Mouse (Mus musculus) 3T3-L1 (cell line): ENCODE measurements at regions not wholly inside any gene's neighbourhood (a gene's known extent, or its start where the extent isn't known, plus 50 kb on each side); places are given as distances from the start of the nearest gene placed in this dataset.
"Not testable (repeated sequence)": the region's sequence is repeated elsewhere in the genome, so short reads cannot be mapped to it uniquely, and the experiment has no call there.

Source experiments
- DNase-seq: peaks from one replicate; pipeline ENCODE4 v3.0.0-alpha.2; 2015; ENCODE audit warnings: low read depth, low spot score

GRCm38 (mm10) chr12:25469181-25469580, 372.2 kb upstream of the Id2 start:
- no peak for DNase-seq

GRCm38 (mm10) chr12:25467789-25468188, 370.8 kb upstream of the Id2 start:
- DNase-seq, result no peak

GRCm38 (mm10) chr12:25462690-25463089, 365.8 kb upstream of the Id2 start:
- not testable (repeated sequence) for DNase-seq

- no peak for DNase-seq
Measured at GRCm38 (mm10) chr12:25455281-25455989, 358.5 kb upstream of the Id2 start.

GRCm38 (mm10) chr12:25453356-25453755, 356.4 kb upstream of the Id2 start:
- DNase-seq, result no peak

- DNase-seq, result no peak
Measured at GRCm38 (mm10) chr12:25451156-25451555, 354.2 kb upstream of the Id2 start.

GRCm38 (mm10) chr12:25444355-25444754, 347.4 kb upstream of the Id2 start:
- no peak for DNase-seq

GRCm38 (mm10) chr12:25439029-25439551, 342.1 kb upstream of the Id2 start:
- DNase-seq, result no peak

- peak; percentile 42 for DNase-seq
Measured at GRCm38 (mm10) chr12:25438217-25439028, 341.5 kb upstream of the Id2 start.

- peak; percentile 17 for DNase-seq
Measured at GRCm38 (mm10) chr12:25437556-25437955, 340.6 kb upstream of the Id2 start.

- DNase-seq, result no peak
Measured at GRCm38 (mm10) chr12:25436220-25436911, 339.4 kb upstream of the Id2 start.

- no peak for DNase-seq
Measured at GRCm38 (mm10) chr12:25432796-25433195, 335.9 kb upstream of the Id2 start.

GRCm38 (mm10) chr12:25430911-25431310, 334.0 kb upstream of the Id2 start:
- no peak for DNase-seq

GRCm38 (mm10) chr12:25427911-25428642, 331.1 kb upstream of the Id2 start:
- no peak for DNase-seq

GRCm38 (mm10) chr12:25417336-25417735, 320.4 kb upstream of the Id2 start:
- DNase-seq, result no peak

GRCm38 (mm10) chr12:25416571-25416970, 319.6 kb upstream of the Id2 start:
- no peak for DNase-seq

- no peak for DNase-seq
Measured at GRCm38 (mm10) chr12:25415641-25416040, 318.7 kb upstream of the Id2 start.

- DNase-seq, result peak; percentile 31
Measured at GRCm38 (mm10) chr12:25415232-25415631, 318.3 kb upstream of the Id2 start.

- DNase-seq, result no peak
Measured at GRCm38 (mm10) chr12:25407301-25407700, 310.4 kb upstream of the Id2 start.

- DNase-seq, result no peak
Measured at GRCm38 (mm10) chr12:25400326-25400725, 303.4 kb upstream of the Id2 start.

GRCm38 (mm10) chr12:25398726-25399125, 301.8 kb upstream of the Id2 start:
- DNase-seq, result no peak
